Mouse (Mus musculus) left cerebral cortex, adult 6 months (tissue): ENCODE results near the gene Hus1. TPM values are rescaled to one million over a fixed set of nuclear protein-coding genes. Genes with fewer than 3 reads are reported as not detected.

Experiments used
- long read RNA-seq, 2 experiments: library from polyadenylated mRNA; unstranded; transcript quantifications; one replicate each; pipeline ENCODE4 v2.0.0; 2019 to 2020
- polyA plus RNA-seq: library from polyadenylated mRNA; unstranded; fragments of <200 nt; fragmentation: Nextera tagmentation; gene quantifications from 2 replicates; pipeline ENCODE4 v1.2.3, GENCODE M21; 2021

Hus1 gene
- polyA plus RNA-seq = 4.9 and 6.1 TPM in 2 replicates
- long read RNA-seq, experiment 1, full-length matches to known transcripts = 11 of 42 reads
- long read RNA-seq, experiment 1, partial matches to known transcripts = 13 of 42 reads
- long read RNA-seq, experiment 1, other reads (novel, unspliced or antisense) = 18 of 42 reads
- long read RNA-seq, experiment 2, partial matches to known transcripts = 1 of 4 reads
- long read RNA-seq, experiment 2, other reads (novel, unspliced or antisense) = 3 of 4 reads

DNA sequence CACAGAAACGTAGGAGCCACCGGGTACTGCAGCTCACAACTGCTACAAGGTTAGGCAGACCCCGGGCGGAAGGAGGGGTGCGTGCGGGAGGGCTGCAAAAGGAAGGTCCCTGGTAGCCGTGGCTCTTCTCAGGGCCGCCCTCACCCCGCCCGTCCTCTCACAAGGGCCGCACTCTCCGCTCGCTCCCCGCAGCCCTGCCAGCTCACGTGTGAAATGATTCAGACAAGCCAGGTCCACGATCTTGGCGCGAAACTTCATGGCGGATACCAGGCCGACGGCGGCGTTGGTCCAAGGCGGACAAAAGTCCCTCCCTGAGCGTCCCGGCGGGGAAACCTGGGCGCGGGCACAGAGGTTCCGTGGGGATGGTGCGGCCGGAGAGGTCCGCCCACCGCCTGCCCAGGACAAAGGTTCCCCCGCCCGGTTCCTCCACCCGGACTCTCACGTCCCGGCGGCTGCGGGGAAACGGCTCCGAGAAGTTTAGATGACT is at the start of gene Hus1:
Gene Hus1, minus strand, starts transcription at position 339 of the 487 bp plus-strand sequence.

DNA sequence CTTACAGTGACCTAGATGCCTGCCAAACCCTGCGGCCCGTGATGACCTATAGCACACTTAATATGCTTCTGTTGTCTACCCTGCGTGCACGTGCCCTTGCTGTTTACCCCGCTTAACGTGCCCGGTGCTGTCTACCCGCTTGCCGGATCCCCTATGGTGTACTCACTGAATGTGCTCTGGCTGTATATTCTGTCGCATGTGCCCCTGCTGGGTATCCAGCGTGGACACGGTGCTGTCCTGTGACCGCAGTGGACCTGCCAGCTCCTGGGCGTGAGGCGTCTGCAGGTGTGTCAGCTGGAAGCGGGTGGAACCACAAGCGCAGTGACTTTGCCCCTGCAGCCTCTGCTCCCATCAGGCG is 37.7 kb upstream of the Hus1 start, which contains the start of gene Sun3:
Gene Sun3, minus strand, starts transcription at position 289 of the 358 bp plus-strand sequence.

GRCm38 (mm10) chr11:9048011-9048702 is 37.2 kb upstream of the Hus1 start, which contains the start of gene Gm11992:
Gm11992 (plus strand) TSS chr11:9048594.

GRCm38 (mm10) chr11:8973166-8973565 is 37.8 kb downstream of the Hus1 start, which contains the start of gene Pkd1l1:
Pkd1l1 (minus strand) TSS chr11:8973266.

Other genes with a start within 250 kb of the Hus1 start
- gene Pkd1l1, start 37.9 kb downstream of the Hus1 start, polyA plus RNA-seq = not detected in 2 replicates
- 1.0 and 1.3 TPM in 2 replicates for gene Gm11992, start 37.4 kb upstream of the Hus1 start, polyA plus RNA-seq
- 0.17 and 0.21 TPM in 2 replicates for gene Sun3, start 37.8 kb upstream of the Hus1 start, polyA plus RNA-seq
- gene Upp1, start 106.9 kb upstream of the Hus1 start, polyA plus RNA-seq = 4.2 and 4.9 TPM in 2 replicates
- 0.01 TPM in 1 of 2 replicates, not detected in the other for gene Abca13, start 180.8 kb upstream of the Hus1 start, polyA plus RNA-seq